Mouse (Mus musculus) MEL (cell line): ENCODE measurements around the gene Treh.

ENCODE experiments used
- CTCF ChIP-seq, 3 experiments: IDR thresholded peaks in 2 of 3; conservative IDR thresholded peaks in 1 of 3; 2 replicates each; pipeline ENCODE4 v1.5.1; 2011 to 2012; ENCODE audit warnings: low read length in 3 of 3, low read depth in 2 of 3, mild to moderate bottlenecking in 2 of 3, improper control_type of control experiment in 1 of 3, inconsistent platforms in 1 of 3, mixed read lengths in 1 of 3, moderate library complexity in 1 of 3; ENCODE audit not compliant: control insufficient read depth in 1 of 3, insufficient read depth in 1 of 3, poor library complexity in 1 of 3, severe bottlenecking in 1 of 3
- E2F4 ChIP-seq: IDR thresholded peaks from 2 replicates; pipeline ENCODE4 v1.6.1; 2011; ENCODE audit warnings: low read depth, low read length, improper control_type of control experiment, borderline replicate concordance
- ELF1 ChIP-seq: IDR thresholded peaks from 2 replicates; pipeline ENCODE4 v1.6.1; 2014; ENCODE audit warnings: low read depth, mild to moderate bottlenecking, inconsistent platforms, low read length, improper control_type of control experiment, moderate library complexity
- JUND ChIP-seq: IDR thresholded peaks from 2 replicates; pipeline ENCODE4 v1.6.1; 2011; ENCODE audit warnings: low read depth, mild to moderate bottlenecking, improper control_type of control experiment, low read length
- MAFK ChIP-seq: IDR thresholded peaks from 2 replicates; pipeline ENCODE4 v1.6.1; 2011; ENCODE audit warnings: low read depth, mild to moderate bottlenecking, low read length, improper control_type of control experiment, borderline replicate concordance
- NELFE ChIP-seq: IDR thresholded peaks from 2 replicates; pipeline ENCODE4 v1.6.1; 2011; ENCODE audit warnings: low read depth, low read length, improper control_type of control experiment
- NRF1 ChIP-seq: IDR thresholded peaks from 2 replicates; pipeline ENCODE4 v1.6.1; 2014; ENCODE audit warnings: low read depth, mild to moderate bottlenecking, inconsistent platforms, low read length, improper control_type of control experiment, moderate library complexity; ENCODE audit not compliant: poor library complexity, insufficient read depth, severe bottlenecking
- POLR2AphosphoS5 ChIP-seq: IDR thresholded peaks from 2 replicates; pipeline ENCODE4 v1.6.1; 2012; ENCODE audit warnings: low read depth, borderline replicate concordance, mild to moderate bottlenecking, inconsistent platforms, low read length, moderate library complexity, mixed read lengths
- RCOR1 ChIP-seq: IDR thresholded peaks from 2 replicates; pipeline ENCODE4 v1.6.1; 2012; ENCODE audit warnings: low read depth, mild to moderate bottlenecking, inconsistent platforms, low read length, improper control_type of control experiment
- TBP ChIP-seq: IDR thresholded peaks from 2 replicates; pipeline ENCODE4 v1.8.0; 2011; ENCODE audit warnings: low read depth, low read length, improper control_type of control experiment
- ZC3H11A ChIP-seq: IDR thresholded peaks from 2 replicates; pipeline ENCODE4 v1.6.1; 2012; ENCODE audit warnings: low read depth, mild to moderate bottlenecking, inconsistent platforms, low read length, improper control_type of control experiment
- ZKSCAN1 ChIP-seq: IDR thresholded peaks from 2 replicates; pipeline ENCODE4 v1.6.1; 2012; ENCODE audit warnings: low read depth, mild to moderate bottlenecking, inconsistent platforms, low read length, improper control_type of control experiment, moderate library complexity
- ZNF384 ChIP-seq: IDR thresholded peaks from 2 replicates; pipeline ENCODE4 v1.6.1; 2012; ENCODE audit warnings: low read depth, mild to moderate bottlenecking, inconsistent platforms, low read length, improper control_type of control experiment

GRCm38 (mm10) chr9:44727441-44727840 is 54.4 kb downstream of the Treh start:
- TF ChIP-seq CTCF (IDR thresholded peaks at IDR 0.05 in 2 of 3, conservative IDR thresholded peaks at IDR 0.05 in 1 of 3; ENCODE audit: control insufficient read depth in 1 of 3, insufficient read depth in 1 of 3, low read depth in 2 of 3, low read length in 3 of 3, poor library complexity in 1 of 3, severe bottlenecking in 1 of 3), result no peak
- no peak for TF ChIP-seq RCOR1
- TF ChIP-seq ZKSCAN1, result no peak
- TF ChIP-seq TBP, result no peak
- TF ChIP-seq ELF1, result no peak
- no peak for TF ChIP-seq ZC3H11A
- TF ChIP-seq ZNF384, result no peak
- TF ChIP-seq NELFE, result no peak
- TF ChIP-seq POLR2AphosphoS5, result no peak
- TF ChIP-seq JUND, result no peak
- TF ChIP-seq E2F4, result no peak
- TF ChIP-seq MAFK, result no peak
- no peak for TF ChIP-seq NRF1
